Mouse (Mus musculus) forebrain, embryonic 11.5 days (tissue): Measurements from ENCODE around the gene Gosr2. TPM values are rescaled to one million over a fixed set of nuclear protein-coding genes. Genes with fewer than 3 reads are reported as not detected.

Experiments
- ATAC-seq: fragments of 200-750 bp; cut with Nextera tagmentation; replicated peaks from 2 replicates; pipeline ENCODE4 v1.8.0; 2017; ENCODE audit warnings: moderate TSS enrichment; ENCODE audit not compliant: low FRiP score
- DNase-seq: peaks from one replicate; pipeline ENCODE4 v3.0.0-alpha.2; 2017; ENCODE audit warnings: low spot score
- H3K27ac ChIP-seq: fragments of 300-500 bp; sonication (generic); 2 replicates; pipeline ENCODE4 v1.5.1; 2014; ENCODE audit warnings: low read depth, low read length
- H3K27me3 ChIP-seq: fragments of 300-500 bp; sonication (generic); 2 replicates; pipeline ENCODE4 v1.6.1; 2014; ENCODE audit warnings: mild to moderate bottlenecking, low read length, mixed read lengths; ENCODE audit not compliant: control insufficient read depth, insufficient read depth
- H3K36me3 ChIP-seq: fragments of 300-500 bp; sonication (generic); 2 replicates; pipeline ENCODE4 v1.6.1; 2014; ENCODE audit warnings: mild to moderate bottlenecking, low read length, moderate library complexity, mixed read lengths; ENCODE audit not compliant: control insufficient read depth, insufficient read depth
- H3K4me1 ChIP-seq: fragments of 300-500 bp; sonication (generic); replicated peaks from 2 replicates; pipeline ENCODE4 v1.6.1; 2014; ENCODE audit warnings: low read length, mixed read lengths; ENCODE audit not compliant: control insufficient read depth, insufficient read depth
- H3K4me2 ChIP-seq: fragments of 300-500 bp; sonication (generic); 2 replicates; pipeline ENCODE4 v1.6.1; 2014; ENCODE audit warnings: low read depth, mild to moderate bottlenecking, low read length, moderate library complexity, mixed read lengths; ENCODE audit not compliant: severe bottlenecking
- H3K4me3 ChIP-seq: fragments of 300-500 bp; sonication (generic); 2 replicates; pipeline ENCODE4 v1.5.1; 2014; ENCODE audit warnings: low read depth, low read length
- H3K9ac ChIP-seq: fragments of 300-500 bp; sonication (generic); 2 replicates; pipeline ENCODE4 v1.6.1; 2014; ENCODE audit warnings: low read length
- H3K9me3 ChIP-seq: fragments of 300-500 bp; sonication (generic); 2 replicates; pipeline ENCODE4 v1.6.1; 2016; ENCODE audit warnings: low read length, mixed read lengths; ENCODE audit not compliant: control insufficient read depth
- WGBS: fragments of 180-500 bp; shearing (Covaris S2); extraction: QIAGEN DNeasy Blood & Tissue Kit; methylation state at CpG from one replicate; pipeline ENCODE4 v1.1.7; 2014; 5-methylcytosine and 5-hydroxymethylcytosine counted together
- polyA plus RNA-seq: library from polyadenylated mRNA; unstranded; fragments of >200 nt; fragmentation: Nextera tagmentation; extraction: Ambion mirVana; gene quantifications from 2 replicates; pipeline ENCODE4 v1.2.1, GENCODE M21; 2014

Gosr2 gene
- polyA plus RNA-seq, 1 experiment from 2014 or later: 86.7 TPM

DNA sequence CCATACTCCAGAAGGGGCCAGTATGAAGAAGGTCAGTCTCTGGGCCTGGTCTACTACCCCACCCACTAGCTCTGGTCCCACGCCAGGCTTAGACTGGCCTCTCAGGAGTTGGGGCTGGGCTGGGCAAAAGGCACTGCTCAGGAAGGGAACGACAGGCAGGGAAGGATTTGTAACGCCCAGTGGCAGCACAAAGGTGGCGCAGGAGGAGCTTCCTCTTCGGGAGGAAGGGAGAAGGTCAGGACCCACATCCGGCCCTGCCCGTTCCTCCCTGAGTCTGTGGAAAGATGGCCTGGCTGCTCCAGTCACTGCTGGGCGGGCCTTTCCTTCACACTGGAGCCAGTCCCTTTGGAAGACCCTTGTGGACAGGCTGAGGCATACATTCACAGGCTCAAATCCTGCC is 9.3 kb upstream of the Gosr2 start:
- no peaks in the 10 kb centered on the region for H3K27me3 ChIP-seq
- 52% methylated on average over 8 of the region's 8 CpGs for WGBS
- no peaks in the 10 kb centered on the region for H3K36me3 ChIP-seq
- no peak overlapping the region for H3K27ac ChIP-seq
- no peak overlapping the region for H3K4me2 ChIP-seq
- ATAC-seq (no peak), DNase-seq (no peak)
- no peaks in the 10 kb centered on the region for H3K4me1 ChIP-seq
- no peak overlapping the region for H3K4me3 ChIP-seq
- H3K9ac ChIP-seq: no peak overlapping the region
- H3K9me3 ChIP-seq: no peaks in the 10 kb centered on the region

DNA sequence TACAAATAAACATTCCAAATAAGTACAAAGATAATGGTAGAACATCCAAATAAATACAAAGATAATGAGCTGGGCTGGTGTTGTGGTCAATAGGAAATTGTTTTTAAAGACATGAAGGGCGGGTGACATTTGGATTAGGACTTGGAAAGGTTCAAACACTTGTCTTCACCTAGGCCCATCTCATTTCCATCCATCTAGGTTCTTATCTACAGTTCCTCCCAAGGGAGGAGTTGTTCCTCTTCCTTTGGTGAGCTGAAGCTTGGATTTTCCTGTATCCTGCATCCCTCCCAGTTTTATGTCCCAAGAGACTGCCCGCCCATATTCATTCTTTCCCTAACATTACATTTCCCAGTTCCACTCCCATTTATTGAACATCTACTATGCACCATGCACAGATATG is 528 bp upstream of the Gosr2 start:
- ATAC-seq (no peak), DNase-seq (no peak)
- no peaks in the 10 kb centered on the region for H3K27me3 ChIP-seq
- H3K4me2 ChIP-seq: peak overlapping the region; percentile 52
- H3K4me1 ChIP-seq: peaks cover 2% of the 10 kb centered on the region; the same call in 1 of the 2 replicates
- H3K27ac ChIP-seq: peak overlapping the region; percentile 93
- H3K9me3 ChIP-seq: no peaks in the 10 kb centered on the region
- H3K9ac ChIP-seq: peak overlapping the region; percentile 93
- 72% methylated on average over 2 of the region's 2 CpGs for WGBS
- H3K36me3 ChIP-seq: no peaks in the 10 kb centered on the region
- H3K4me3 ChIP-seq: peak overlapping the region; percentile 84

DNA sequence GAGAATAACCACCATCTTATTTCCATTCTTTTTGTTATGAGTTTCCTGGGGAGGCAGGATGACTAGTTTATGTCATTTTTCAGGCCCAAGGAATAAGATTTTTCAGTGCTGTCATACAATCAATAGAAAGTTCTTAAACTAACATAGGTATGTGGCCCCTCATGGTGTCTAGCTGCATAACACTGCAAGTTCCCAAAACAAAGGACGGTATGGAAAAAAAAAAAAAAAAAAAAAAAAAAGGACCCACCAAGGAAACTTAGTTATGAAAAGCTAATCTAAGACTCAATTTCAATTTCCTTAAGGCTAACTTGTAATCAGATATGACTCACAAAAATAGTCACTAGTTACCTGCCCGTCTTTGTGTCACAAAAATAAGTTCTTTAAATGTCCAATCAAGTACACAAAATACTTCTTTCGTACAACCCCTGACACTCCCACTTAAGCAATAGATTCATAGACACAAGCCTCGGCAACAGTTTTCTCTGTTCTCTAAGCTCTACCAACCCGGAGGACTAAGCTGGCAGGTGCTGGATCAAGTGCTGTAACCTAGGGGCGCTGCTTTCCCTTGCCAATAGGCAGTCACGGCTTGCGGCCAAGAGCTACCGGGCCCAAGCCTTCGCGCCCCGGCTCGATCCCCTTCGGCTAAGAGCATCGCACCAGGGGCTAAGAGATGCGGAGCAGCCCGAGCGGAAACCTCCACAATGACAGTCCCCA is 690 bp downstream of the Gosr2 start:
- Histone ChIP-seq H3K27ac (peak overlapping the region; percentile 93), H3K36me3 (no peaks in the 10 kb centered on the region), H3K4me1 (peaks cover 2% of the 10 kb centered on the region; the same call in 1 of the 2 replicates), H3K9me3 (no peaks in the 10 kb centered on the region), H3K9ac (peak overlapping the region; percentile 93), H3K4me3 (peak overlapping the region; percentile 84), H3K4me2 (peak overlapping the region; percentile 52), H3K27me3 (no peaks in the 10 kb centered on the region)
- DNase-seq: no peak
- WGBS: 1% methylated on average over 18 of the region's 18 CpGs
- no peak for ATAC-seq

DNA sequence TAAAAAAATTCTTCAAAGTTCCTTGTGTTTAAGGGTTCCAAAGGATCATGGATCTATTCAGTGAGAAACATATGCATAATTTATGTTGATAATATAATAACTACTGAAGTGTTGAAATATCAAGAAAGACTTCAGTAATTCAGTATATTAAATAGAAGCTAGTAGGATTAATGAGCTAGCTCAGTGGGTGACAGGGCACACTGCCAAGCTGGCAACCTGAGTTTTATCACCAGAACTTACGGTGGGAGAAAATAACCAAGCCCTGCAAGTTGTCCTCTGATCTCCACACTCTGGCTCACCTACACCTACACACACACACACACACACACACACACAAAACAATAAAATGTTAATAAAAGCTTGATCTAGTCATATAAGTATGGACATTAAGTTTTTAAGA is 4.5 kb downstream of the Gosr2 start:
- Histone ChIP-seq H3K36me3 (no peaks in the 10 kb centered on the region), H3K4me2 (no peak overlapping the region), H3K4me3 (no peak overlapping the region), H3K27ac (no peak overlapping the region), H3K9ac (no peak overlapping the region), H3K9me3 (no peaks in the 10 kb centered on the region), H3K27me3 (no peaks in the 10 kb centered on the region), H3K4me1 (peaks cover under 1% of the 10 kb centered on the region; the same call in 1 of the 2 replicates)
- DNase-seq (no peak), ATAC-seq (no peak)
- 62% methylated on average over 1 of the region's 1 CpGs for WGBS

DNA sequence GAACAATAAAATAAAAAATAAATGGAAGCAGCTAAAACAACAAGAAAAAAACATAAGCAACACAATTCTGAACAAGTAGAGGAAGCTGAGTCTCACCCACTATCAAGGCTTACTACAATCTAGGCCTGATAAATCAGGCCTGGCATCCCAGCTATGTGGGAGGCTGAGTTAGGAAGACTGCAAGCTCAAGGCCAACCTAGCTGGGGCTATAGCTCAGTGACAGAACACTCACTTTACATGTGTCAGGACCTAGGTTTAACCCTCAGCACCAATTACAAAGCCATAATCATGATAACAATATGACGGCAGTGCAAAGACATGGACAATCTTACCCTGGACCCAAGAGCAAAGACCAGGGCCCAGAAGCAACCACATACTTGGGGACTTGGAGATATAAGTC is 6.7 kb downstream of the Gosr2 start:
- Histone ChIP-seq H3K36me3 (no peaks in the 10 kb centered on the region; the same call in 1 of the 2 replicates), H3K27me3 (no peaks in the 10 kb centered on the region), H3K4me2 (no peak overlapping the region), H3K27ac (no peak overlapping the region), H3K9me3 (no peaks in the 10 kb centered on the region), H3K9ac (no peak overlapping the region), H3K4me1 (no peaks in the 10 kb centered on the region), H3K4me3 (no peak overlapping the region)
- ATAC-seq: no peak
- no peak for DNase-seq
- WGBS: 100% methylated on average over 1 of the region's 1 CpGs

DNA sequence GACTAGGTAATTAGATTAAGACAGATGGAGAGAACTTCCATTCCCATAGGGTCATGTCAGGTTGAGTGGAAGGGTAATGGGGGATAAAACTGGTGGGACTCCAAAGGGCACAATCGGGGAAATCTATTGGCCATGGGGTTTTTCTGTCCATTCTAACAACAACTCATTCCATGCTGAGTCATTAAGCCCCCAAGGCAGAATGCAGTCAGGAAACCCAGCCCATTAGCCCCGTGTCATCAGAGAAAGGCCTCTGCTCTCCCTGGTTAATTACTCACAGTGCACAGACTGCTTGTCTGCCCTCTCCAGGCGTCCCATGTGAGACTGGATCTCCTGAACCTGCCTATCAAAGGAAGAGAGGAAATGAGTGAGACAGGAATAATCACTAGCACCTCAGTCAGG is 8.7 kb downstream of the Gosr2 start:
- no peak for DNase-seq
- Histone ChIP-seq H3K36me3 (no peaks in the 10 kb centered on the region; the same call in 1 of the 2 replicates), H3K4me1 (no peaks in the 10 kb centered on the region), H3K27ac (no peak overlapping the region), H3K4me3 (no peak overlapping the region), H3K9ac (no peak overlapping the region), H3K4me2 (no peak overlapping the region), H3K9me3 (no peaks in the 10 kb centered on the region), H3K27me3 (no peaks in the 10 kb centered on the region)
- WGBS: 18% methylated on average over 3 of the region's 3 CpGs
- no peak for ATAC-seq

DNA sequence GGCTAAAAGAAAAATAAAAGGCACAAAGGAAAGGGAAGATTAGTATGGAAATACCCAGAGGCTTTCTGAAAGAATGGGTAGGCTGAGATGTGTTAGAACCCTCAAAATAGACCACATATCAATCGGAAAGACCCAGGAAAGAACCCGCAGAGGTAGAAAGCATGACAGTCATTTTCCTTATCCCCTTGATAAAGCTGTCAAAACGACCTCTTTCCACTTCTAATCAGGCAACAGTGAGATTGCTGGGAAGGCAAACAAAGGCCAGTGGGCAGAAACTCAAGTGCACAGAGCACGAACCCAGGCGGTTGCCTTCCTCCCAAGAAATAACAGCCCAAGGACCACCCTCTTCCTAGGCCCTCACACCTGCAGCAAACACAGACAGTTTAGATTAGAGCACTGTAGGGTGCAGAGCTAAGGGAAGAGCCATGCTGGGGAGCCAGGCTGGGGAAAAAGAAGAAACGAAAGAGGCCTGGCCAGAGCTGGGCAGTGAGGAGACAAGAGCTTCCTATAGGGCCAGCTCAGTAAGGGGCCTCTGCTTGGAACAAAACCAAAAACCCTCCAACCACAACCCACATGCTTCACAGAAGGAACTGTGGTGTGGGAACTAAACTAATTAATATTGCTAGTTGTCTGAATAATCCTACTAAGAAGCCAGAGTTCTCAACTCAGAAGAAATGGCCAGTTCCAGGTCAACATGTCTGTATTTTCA is 9.3 kb downstream of the Gosr2 start:
- 51% methylated on average over 6 of the region's 6 CpGs for WGBS
- H3K4me2 ChIP-seq: no peak overlapping the region
- H3K4me1 ChIP-seq: no peaks in the 10 kb centered on the region
- H3K27me3 ChIP-seq: no peaks in the 10 kb centered on the region
- H3K9ac ChIP-seq: no peak overlapping the region
- H3K9me3 ChIP-seq: no peaks in the 10 kb centered on the region
- DNase-seq (no peak), ATAC-seq (no peak)
- H3K27ac ChIP-seq: no peak overlapping the region
- no peaks in the 10 kb centered on the region; the same call in 1 of the 2 replicates for H3K36me3 ChIP-seq
- no peak overlapping the region for H3K4me3 ChIP-seq

DNA sequence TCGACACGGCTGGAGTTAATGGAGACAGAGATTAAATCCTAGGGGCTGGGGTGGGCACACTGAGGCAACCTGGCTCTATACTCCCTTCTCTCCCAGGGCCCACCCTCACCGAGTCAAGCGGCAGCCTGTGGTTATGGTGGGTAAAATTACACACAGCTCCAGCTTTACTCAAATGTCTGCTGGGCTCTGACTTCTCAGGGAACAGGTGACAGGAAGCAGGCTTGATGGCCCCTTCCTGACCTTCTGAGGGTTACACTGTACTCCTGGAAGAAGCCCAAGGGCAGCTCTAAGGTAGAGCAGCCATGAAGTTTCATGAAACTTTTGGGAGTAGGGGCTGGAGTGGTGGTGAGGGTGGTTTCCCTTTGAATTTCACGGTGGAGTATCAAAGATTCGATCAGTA is 11.0 kb downstream of the Gosr2 start:
- Histone ChIP-seq H3K9me3 (no peaks in the 10 kb centered on the region), H3K4me1 (no peaks in the 10 kb centered on the region), H3K4me2 (no peak overlapping the region), H3K27ac (no peak overlapping the region), H3K4me3 (no peak overlapping the region), H3K27me3 (no peaks in the 10 kb centered on the region), H3K9ac (no peak overlapping the region), H3K36me3 (no peaks in the 10 kb centered on the region; the same call in 1 of the 2 replicates)
- DNase-seq (no peak), ATAC-seq (no peak)
- 89% methylated on average over 6 of the region's 6 CpGs for WGBS
